Mouse (Mus musculus) embryo, embryonic 9.5 days (tissue): ENCODE data around the gene Sh2d4b.

ENCODE experiments used
- DNase-seq: peaks from one replicate; pipeline ENCODE4 v3.0.0-alpha.2; 2017; ENCODE audit errors: extremely low spot score

The Sh2d4b gene

GRCm38 (mm10) chr14:40893196-40893595, at the start of gene Sh2d4b:
TSS of gene Sh2d4b (minus strand) at chr14:40893266.
- DNase-seq = no peak

- no peak for DNase-seq
Observed at GRCm38 (mm10) chr14:40942429-40942828, 49.4 kb upstream of the Sh2d4b start.

GRCm38 (mm10) chr14:40938380-40938987, 45.4 kb upstream of the Sh2d4b start:
- no peak for DNase-seq

GRCm38 (mm10) chr14:40937052-40937451, 44.0 kb upstream of the Sh2d4b start:
- no peak for DNase-seq

GRCm38 (mm10) chr14:40935481-40935880, 42.4 kb upstream of the Sh2d4b start:
- no peak for DNase-seq

GRCm38 (mm10) chr14:40935054-40935453, 42.0 kb upstream of the Sh2d4b start:
- no peak for DNase-seq

GRCm38 (mm10) chr14:40933328-40933727, 40.3 kb upstream of the Sh2d4b start:
- DNase-seq = no peak

GRCm38 (mm10) chr14:40932225-40932624, 39.2 kb upstream of the Sh2d4b start:
- no peak for DNase-seq

- no peak for DNase-seq
Observed at GRCm38 (mm10) chr14:40931115-40931829, 38.2 kb upstream of the Sh2d4b start.

- DNase-seq = no peak
Observed at GRCm38 (mm10) chr14:40929943-40930342, 36.9 kb upstream of the Sh2d4b start.

- DNase-seq = no peak
Observed at GRCm38 (mm10) chr14:40928897-40929296, 35.8 kb upstream of the Sh2d4b start.

GRCm38 (mm10) chr14:40927041-40927440, 34.0 kb upstream of the Sh2d4b start:
- DNase-seq = no peak

GRCm38 (mm10) chr14:40924378-40925113, 31.5 kb upstream of the Sh2d4b start:
- peak; percentile 33 for DNase-seq

- DNase-seq = no peak
Observed at GRCm38 (mm10) chr14:40921241-40921640, 28.2 kb upstream of the Sh2d4b start.

- no peak for DNase-seq
Observed at GRCm38 (mm10) chr14:40919521-40919920, 26.5 kb upstream of the Sh2d4b start.

- no peak for DNase-seq
Observed at GRCm38 (mm10) chr14:40918477-40918876, 25.4 kb upstream of the Sh2d4b start.

- DNase-seq = peak; percentile 87
Observed at GRCm38 (mm10) chr14:40917632-40918031, 24.6 kb upstream of the Sh2d4b start.

GRCm38 (mm10) chr14:40916667-40917066, 23.6 kb upstream of the Sh2d4b start:
- no peak for DNase-seq

- DNase-seq = no peak
Observed at GRCm38 (mm10) chr14:40915838-40916237, 22.8 kb upstream of the Sh2d4b start.

- DNase-seq = no peak
Observed at GRCm38 (mm10) chr14:40914701-40915100, 21.6 kb upstream of the Sh2d4b start.

GRCm38 (mm10) chr14:40913709-40914108, 20.6 kb upstream of the Sh2d4b start:
- DNase-seq = no peak

GRCm38 (mm10) chr14:40911529-40911928, 18.5 kb upstream of the Sh2d4b start:
- no peak for DNase-seq

GRCm38 (mm10) chr14:40908763-40909162, 15.7 kb upstream of the Sh2d4b start:
- no peak for DNase-seq
